Mouse (Mus musculus): ENCODE measurements around the gene Gpx3.
"Not testable (repeated sequence)": the region's sequence is repeated elsewhere in the genome, so short reads cannot be mapped to it uniquely, and the experiment has no call there.

Gpx3 gene

GRCm38 (mm10) chr11:54939501-54939900 is 37.2 kb downstream of the Gpx3 start:
- DNase-seq (ENCODE audit: low read depth, low spot score) = no peak

GRCm38 (mm10) chr11:54940056-54940455 is 37.8 kb downstream of the Gpx3 start:
- DNase-seq (ENCODE audit: low read depth, low spot score) = no peak

GRCm38 (mm10) chr11:54944702-54945101 is 42.4 kb downstream of the Gpx3 start:
- no peak for DNase-seq (ENCODE audit: low read depth, low spot score)

GRCm38 (mm10) chr11:54949717-54950116 is 47.5 kb downstream of the Gpx3 start:
- no peak for DNase-seq (ENCODE audit: low read depth, low spot score)

- no peak for DNase-seq (ENCODE audit: low read depth, low spot score)
Measured at GRCm38 (mm10) chr11:54950684-54951083, 48.4 kb downstream of the Gpx3 start.

GRCm38 (mm10) chr11:54952651-54953050 is 50.4 kb downstream of the Gpx3 start:
- no peak for DNase-seq (ENCODE audit: low read depth, low spot score)

GRCm38 (mm10) chr11:54953993-54954446 is 51.8 kb downstream of the Gpx3 start:
- DNase-seq (ENCODE audit: low read depth, low spot score) = no peak

GRCm38 (mm10) chr11:54954716-54955115 is 52.5 kb downstream of the Gpx3 start:
- no peak for DNase-seq (ENCODE audit: low read depth, low spot score)

GRCm38 (mm10) chr11:54955400-54955734 is 53.1 kb downstream of the Gpx3 start:
- not testable (repeated sequence) for DNase-seq (ENCODE audit: low read depth, low spot score)

- DNase-seq (ENCODE audit: low read depth, low spot score) = peak; percentile 93
Measured at GRCm38 (mm10) chr11:54955735-54956480, 53.7 kb downstream of the Gpx3 start.

GRCm38 (mm10) chr11:54956912-54957311 is 54.7 kb downstream of the Gpx3 start:
- no peak for DNase-seq (ENCODE audit: low read depth, low spot score)

- not testable (repeated sequence) for DNase-seq (ENCODE audit: low read depth, low spot score)
Measured at GRCm38 (mm10) chr11:54957708-54958107, 55.5 kb downstream of the Gpx3 start.

- DNase-seq (ENCODE audit: low read depth, low spot score) = peak; percentile 29
Measured at GRCm38 (mm10) chr11:54958571-54959073, 56.4 kb downstream of the Gpx3 start.

Data from c-Kit-negative CD71-positive TER-119-positive erythroid progenitor cells, embryonic 14.5 days (primary cell).